Mouse (Mus musculus) liver, postnatal 0 days (tissue): Measurements from ENCODE around the gene Phf21a. TPM values are rescaled to one million over a fixed set of nuclear protein-coding genes. Genes with fewer than 3 reads are reported as not detected.
A peak's percentile ranks its signal among the peaks of the same experiment; 100 is the strongest.

Source experiments
- ATAC-seq: fragments of 200-750 bp; cut with Nextera tagmentation; 2 replicates; pipeline ENCODE4 v1.8.0; 2017; ENCODE audit warnings: mild to moderate bottlenecking, moderate library complexity
- DNase-seq: peaks from one replicate; pipeline ENCODE4 v3.0.0-alpha.2; 2016
- H3K27ac ChIP-seq: fragments of 300-500 bp; sonication (generic); 2 replicates; pipeline ENCODE4 v1.5.1; 2014; ENCODE audit warnings: antibody characterized with exemption, moderate library complexity, mild to moderate bottlenecking, low read depth
- H3K27me3 ChIP-seq: fragments of 300-500 bp; sonication (generic); 2 replicates; pipeline ENCODE4 v1.6.1; 2014; ENCODE audit warnings: low read length, control low read depth, mixed read lengths; ENCODE audit not compliant: insufficient read depth
- H3K36me3 ChIP-seq: fragments of 300-500 bp; sonication (generic); replicated peaks from 2 replicates; pipeline ENCODE4 v1.6.1; 2014; ENCODE audit warnings: mild to moderate bottlenecking, control low read depth, low read length, moderate library complexity, mixed read lengths; ENCODE audit not compliant: insufficient read depth
- H3K4me1 ChIP-seq: fragments of 300-500 bp; sonication (generic); 2 replicates; pipeline ENCODE4 v1.6.1; 2014; ENCODE audit warnings: antibody characterized with exemption, mild to moderate bottlenecking, control low read depth; ENCODE audit not compliant: insufficient read depth
- H3K4me2 ChIP-seq: fragments of 300-500 bp; sonication (generic); 2 replicates; pipeline ENCODE4 v1.6.1; 2014; ENCODE audit warnings: low read depth, mild to moderate bottlenecking, low read length, moderate library complexity, mixed read lengths
- H3K4me3 ChIP-seq: fragments of 300-500 bp; sonication (generic); 2 replicates; pipeline ENCODE4 v1.5.1; 2014; ENCODE audit warnings: low read depth, low read length
- H3K9ac ChIP-seq: fragments of 300-500 bp; sonication (generic); replicated peaks from 2 replicates; pipeline ENCODE4 v1.6.1; 2014; ENCODE audit warnings: mild to moderate bottlenecking, moderate library complexity
- H3K9me3 ChIP-seq: fragments of 300-500 bp; sonication (generic); 2 replicates; pipeline ENCODE4 v1.6.1; 2016; ENCODE audit warnings: mild to moderate bottlenecking, control low read depth, low read length, mixed read lengths
- CTCF ChIP-seq: sonication (generic); IDR thresholded peaks from 2 replicates; pipeline ENCODE4 v1.5.1; 2016; ENCODE audit warnings: antibody characterized with exemption, low read depth
- EP300 ChIP-seq: IDR thresholded peaks from 2 replicates; pipeline ENCODE4 v1.6.1; 2016; ENCODE audit warnings: antibody characterized with exemption, low read depth, mild to moderate bottlenecking
- WGBS: fragments of 180-500 bp; shearing (Covaris S2); extraction: QIAGEN DNeasy Blood & Tissue Kit; methylation state at CpG from one replicate; pipeline ENCODE4 v1.1.7; 2014; ENCODE audit not compliant: insufficient replicate concordance; 5-methylcytosine and 5-hydroxymethylcytosine counted together
- polyA plus RNA-seq: library from polyadenylated mRNA; unstranded; fragments of >200 nt; fragmentation: Nextera tagmentation; extraction: Ambion mirVana; gene quantifications from 2 replicates; pipeline ENCODE4 v1.2.1, GENCODE M21; 2015

Gene Phf21a
- polyA plus RNA-seq, 1 experiment from 2014 or later, result 2.7 TPM

- peak; percentile 63 for ATAC-seq
- no peak overlapping the region for H3K4me2 ChIP-seq
Observed at GRCm38 (mm10) chr2:92360893-92361292, 268.0 kb downstream of the Phf21a start.

GRCm38 (mm10) chr2:92361795-92362194 is 268.9 kb downstream of the Phf21a start:
- TF ChIP-seq EP300, result no peak
- TF ChIP-seq CTCF, result no peak
- no peak for ATAC-seq

More at GRCm38 (mm10) chr2:92360893-92361292, 268.0 kb downstream of the Phf21a start:
- Histone ChIP-seq H3K4me3 (no peak overlapping the region), H3K27ac (no peak overlapping the region), H3K36me3 (peaks cover 38% of the 10 kb centered on the region), H3K9me3 (no peaks in the 10 kb centered on the region), H3K4me1 (no peaks in the 10 kb centered on the region), H3K27me3 (no peaks in the 10 kb centered on the region), H3K9ac (no peak overlapping the region)
- 32% methylated on average over 12 of the region's 12 CpGs for WGBS
- TF ChIP-seq EP300 (no peak), CTCF (no peak)
- DNase-seq, result peak; percentile 58

GRCm38 (mm10) chr2:92362571-92363228 is 269.8 kb downstream of the Phf21a start:
- H3K9ac ChIP-seq, result no peak overlapping the region
- ATAC-seq (no peak), DNase-seq (no peak)
- peaks cover 26% of the 10 kb centered on the region for H3K36me3 ChIP-seq
- H3K27ac ChIP-seq, result no peak overlapping the region
- H3K9me3 ChIP-seq, result no peaks in the 10 kb centered on the region
- H3K4me2 ChIP-seq, result no peak overlapping the region
- no peak for TF ChIP-seq CTCF
- TF ChIP-seq EP300, result no peak
- no peak overlapping the region for H3K4me3 ChIP-seq
- H3K27me3 ChIP-seq, result no peaks in the 10 kb centered on the region
- no peaks in the 10 kb centered on the region; the same call in 1 of the 2 replicates for H3K4me1 ChIP-seq
- 88% methylated on average over 6 of the region's 6 CpGs for WGBS

More at GRCm38 (mm10) chr2:92361795-92362194, 268.9 kb downstream of the Phf21a start:
- 74% methylated on average over 8 of the region's 8 CpGs for WGBS
- H3K9ac ChIP-seq, result no peak overlapping the region
- H3K4me2 ChIP-seq, result no peak overlapping the region
- H3K27me3 ChIP-seq, result no peaks in the 10 kb centered on the region
- no peaks in the 10 kb centered on the region for H3K4me1 ChIP-seq
- DNase-seq, result no peak
- H3K27ac ChIP-seq, result no peak overlapping the region
- H3K9me3 ChIP-seq, result no peaks in the 10 kb centered on the region
- no peak overlapping the region for H3K4me3 ChIP-seq
- peaks cover 34% of the 10 kb centered on the region for H3K36me3 ChIP-seq

- H3K27ac ChIP-seq, result no peak overlapping the region
- ATAC-seq (no peak), DNase-seq (no peak)
- no peak overlapping the region for H3K4me3 ChIP-seq
- H3K4me1 ChIP-seq, result no peaks in the 10 kb centered on the region; the same call in 1 of the 2 replicates
- peaks cover 17% of the 10 kb centered on the region for H3K36me3 ChIP-seq
- no peak overlapping the region for H3K4me2 ChIP-seq
- H3K9me3 ChIP-seq, result no peaks in the 10 kb centered on the region
- H3K9ac ChIP-seq, result no peak overlapping the region
- 86% methylated on average over 4 of the region's 4 CpGs for WGBS
- 0 out of 2 replicates have a peak, but pooled peaks cover 3% of the 10 kb centered on the region for H3K27me3 ChIP-seq
- TF ChIP-seq CTCF (no peak), EP300 (no peak)
Observed at GRCm38 (mm10) chr2:92364086-92364485, 271.2 kb downstream of the Phf21a start.

GRCm38 (mm10) chr2:92365568-92365967 is 272.7 kb downstream of the Phf21a start:
- H3K36me3 ChIP-seq, result peaks cover 6% of the 10 kb centered on the region; the same call in 1 of the 2 replicates
- no peak for TF ChIP-seq CTCF
- TF ChIP-seq EP300, result no peak
- H3K9me3 ChIP-seq, result no peaks in the 10 kb centered on the region

GRCm38 (mm10) chr2:92367383-92368029 is 274.6 kb downstream of the Phf21a start:
- H3K4me2 ChIP-seq, result no peak overlapping the region
- no peak overlapping the region for H3K27ac ChIP-seq
- ATAC-seq, result peak; percentile 62
- H3K4me1 ChIP-seq, result peaks cover 10% of the 10 kb centered on the region
- 45% methylated on average over 20 of the region's 20 CpGs for WGBS
- H3K9ac ChIP-seq, result no peak overlapping the region
- no peaks in the 10 kb centered on the region for H3K9me3 ChIP-seq
- H3K4me3 ChIP-seq, result no peak overlapping the region
- TF ChIP-seq CTCF (no peak), EP300 (no peak)
- peak; percentile 64 for DNase-seq
- H3K27me3 ChIP-seq, result peaks cover 20% of the 10 kb centered on the region
- H3K36me3 ChIP-seq, result no peaks in the 10 kb centered on the region

More at GRCm38 (mm10) chr2:92365568-92365967, 272.7 kb downstream of the Phf21a start:
- Histone ChIP-seq H3K27me3 (peaks cover 12% of the 10 kb centered on the region), H3K4me3 (no peak overlapping the region), H3K4me1 (no peaks in the 10 kb centered on the region; the same call in none of the 2 replicates), H3K4me2 (no peak overlapping the region), H3K27ac (no peak overlapping the region), H3K9ac (no peak overlapping the region)
- DNase-seq (no peak), ATAC-seq (no peak)
- 82% methylated on average over 10 of the region's 10 CpGs for WGBS
